Mouse (Mus musculus) CH12.LX (cell line): ENCODE measurements around the gene Muc20.

Experiments
- CHD2 ChIP-seq: IDR thresholded peaks from 2 replicates; pipeline ENCODE4 v1.6.1; 2011; ENCODE audit warnings: low read length, improper control_type of control experiment
- HCFC1 ChIP-seq: IDR thresholded peaks from 2 replicates; pipeline ENCODE4 v1.6.1; 2012; ENCODE audit warnings: low read depth, mild to moderate bottlenecking, inconsistent platforms, low read length, improper control_type of control experiment
- POLR2A ChIP-seq: IDR thresholded peaks from 2 replicates; pipeline ENCODE4 v1.6.1; 2011; ENCODE audit warnings: low read depth, mild to moderate bottlenecking, improper control_type of control experiment, low read length

DNA sequence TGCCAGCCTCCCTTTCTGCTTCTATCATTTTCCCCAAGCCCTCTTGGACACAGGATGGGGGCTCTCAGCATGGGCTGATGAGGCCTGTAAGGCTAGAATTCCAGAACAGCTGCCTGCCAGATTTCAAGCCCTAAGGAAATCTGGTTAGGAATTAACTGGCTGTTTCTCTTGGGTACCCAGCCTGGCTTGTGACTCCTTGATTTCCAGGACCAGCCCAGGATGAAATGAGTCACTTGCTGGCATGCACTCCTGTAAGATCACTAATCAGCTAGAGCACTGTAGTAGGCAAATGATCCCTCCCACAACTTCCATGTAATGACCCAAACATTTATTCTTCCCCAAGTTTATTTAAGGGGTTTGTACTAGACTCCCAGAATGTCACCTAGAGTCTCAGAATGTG, 69.0 kb downstream of the Muc20 start:
- no peak for TF ChIP-seq CHD2
- TF ChIP-seq POLR2A, result no peak
- no peak for TF ChIP-seq HCFC1
